Mouse (Mus musculus): ENCODE measurements around the gene Wnt11.

Wnt11 gene

GRCm38 (mm10) chr7:98867794-98868150 is 32.9 kb downstream of the Wnt11 start:
- no peak for DNase-seq

- DNase-seq, result no peak
Measured at GRCm38 (mm10) chr7:98869070-98869469, 34.2 kb downstream of the Wnt11 start.

GRCm38 (mm10) chr7:98870791-98871190 is 35.9 kb downstream of the Wnt11 start:
- DNase-seq, result no peak

- no peak for DNase-seq
Measured at GRCm38 (mm10) chr7:98871882-98872281, 37.0 kb downstream of the Wnt11 start.

- no peak for DNase-seq
Measured at GRCm38 (mm10) chr7:98873316-98873715, 38.4 kb downstream of the Wnt11 start.

- no peak for DNase-seq
Measured at GRCm38 (mm10) chr7:98874411-98874951, 39.6 kb downstream of the Wnt11 start.

- DNase-seq, result no peak
Measured at GRCm38 (mm10) chr7:98875390-98875990, 40.6 kb downstream of the Wnt11 start.

GRCm38 (mm10) chr7:98876119-98876518 is 41.2 kb downstream of the Wnt11 start:
- DNase-seq, result no peak

GRCm38 (mm10) chr7:98879176-98879575 is 44.3 kb downstream of the Wnt11 start:
- DNase-seq, result no peak

- no peak for DNase-seq
Measured at GRCm38 (mm10) chr7:98881887-98882286, 47.0 kb downstream of the Wnt11 start.

- DNase-seq, result no peak
Measured at GRCm38 (mm10) chr7:98887811-98888261, 52.9 kb downstream of the Wnt11 start.

- DNase-seq, result no peak
Measured at GRCm38 (mm10) chr7:98888810-98889209, 53.9 kb downstream of the Wnt11 start.

GRCm38 (mm10) chr7:98889211-98889610 is 54.3 kb downstream of the Wnt11 start:
- DNase-seq, result no peak

GRCm38 (mm10) chr7:98893144-98893543 is 58.2 kb downstream of the Wnt11 start:
- no peak for DNase-seq

GRCm38 (mm10) chr7:98894305-98894704 is 59.4 kb downstream of the Wnt11 start:
- DNase-seq, result no peak

- DNase-seq, result no peak
Measured at GRCm38 (mm10) chr7:98894768-98895167, 59.9 kb downstream of the Wnt11 start.

GRCm38 (mm10) chr7:98895501-98896095 is 60.7 kb downstream of the Wnt11 start:
- DNase-seq, result no peak

GRCm38 (mm10) chr7:98897323-98897722 is 62.4 kb downstream of the Wnt11 start:
- DNase-seq, result peak; percentile 41

GRCm38 (mm10) chr7:98899815-98900214 is 64.9 kb downstream of the Wnt11 start:
- no peak for DNase-seq

- no peak for DNase-seq
Measured at GRCm38 (mm10) chr7:98901120-98901519, 66.2 kb downstream of the Wnt11 start.

- DNase-seq, result no peak
Measured at GRCm38 (mm10) chr7:98903884-98904283, 69.0 kb downstream of the Wnt11 start.
